ENCODE assay signal across 22 mouse cellular contexts in the genomic region with DNA sequence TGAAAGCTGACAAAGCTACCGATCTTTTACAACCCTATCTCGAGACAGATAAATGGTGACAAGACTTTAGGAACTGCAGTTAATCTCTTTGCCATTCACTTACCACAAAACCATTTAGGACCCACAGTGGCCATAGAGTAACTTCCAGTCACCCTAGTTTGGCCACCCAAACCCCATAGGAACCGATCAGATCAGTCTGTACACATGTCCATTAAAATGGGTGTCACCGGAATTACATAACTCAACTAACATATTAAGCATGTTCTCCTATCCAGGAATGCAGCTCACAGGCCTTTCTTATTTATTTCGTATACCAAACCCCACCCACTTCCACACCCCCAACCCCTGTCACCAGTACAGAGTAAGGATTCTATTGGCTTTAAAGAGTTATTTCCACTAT. TPM values are rescaled to one million over a fixed set of nuclear protein-coding genes. Genes with fewer than 3 reads are reported as not detected.
DNase-seq lines count a peak whose midpoint lies in the region; ATAC-seq and TF ChIP-seq lines count a peak whose summit lies in the region.
"Had no signal": no experiment of that assay in that cellular context is flagged by ENCODE, and none has a peak within 500 bp of the region (broad histone marks: within the 10 kb centered on the region; RNA-seq: fewer than 3 reads in every experiment).

No protein-coding gene starts in this region.

- H3K9me3 ChIP-seq in liver, embryonic 15.5 days (replicated peaks), result no peaks in the 10 kb centered on the region
- no peaks in the 10 kb centered on the region for H3K9me3 ChIP-seq in MEL (replicated peaks; ENCODE audit: insufficient read depth, low read length)
- H3K9me3 ChIP-seq in liver, postnatal 0 days (ENCODE audit: low read length), result no peaks in the 10 kb centered on the region
- H3K9me3 ChIP-seq: embryonic facial prominence, embryonic 10.5 days; embryonic facial prominence, embryonic 12.5 days; forebrain, embryonic 13.5 days; forebrain, embryonic 15.5 days had no signal

- TF ChIP-seq CTCF in MEL (IDR thresholded peaks at IDR 0.05 in 2 of 3, conservative IDR thresholded peaks at IDR 0.05 in 1 of 3; ENCODE audit: control insufficient read depth in 1 of 3, insufficient read depth in 1 of 3, low read depth in 2 of 3, low read length in 3 of 3, poor library complexity in 1 of 3, severe bottlenecking in 1 of 3), result no peak
- TF ChIP-seq CTCF in bone marrow, adult 2 months (IDR thresholded peaks at IDR 0.05; ENCODE audit: control insufficient read depth, insufficient read depth, low read length), result no peak
- no peak for TF ChIP-seq CTCF in liver, postnatal 0 days (IDR thresholded peaks at IDR 0.05; ENCODE audit: low read depth)

- no peak overlapping the region for H3K4me2 ChIP-seq in liver, embryonic 15.5 days
- no peak overlapping the region for H3K4me2 ChIP-seq in liver, postnatal 0 days (ENCODE audit: low read depth, low read length)
- H3K4me2 ChIP-seq: embryonic facial prominence, embryonic 12.5 days; forebrain, embryonic 13.5 days; forebrain, embryonic 15.5 days had no signal

- ATAC-seq in liver, embryonic 15.5 days (ENCODE audit: insufficient read depth), result no peak
- ATAC-seq in liver, postnatal 0 days, result no peak
- ATAC-seq: activated CD4-positive, CD25-positive, alpha-beta regulatory T cell, adult 4 months; forebrain, embryonic 13.5 days; forebrain, embryonic 15.5 days; forebrain, postnatal 0 days; Patski had no signal

- no peak overlapping the region for H3K9ac ChIP-seq in liver, embryonic 15.5 days
- H3K9ac ChIP-seq in MEL (ENCODE audit: control insufficient read depth, low read depth, low read length, poor library complexity, severe bottlenecking), result peak overlapping the region; percentile 57
- H3K9ac ChIP-seq in liver, postnatal 0 days (replicated peaks), result no peak overlapping the region
- H3K9ac ChIP-seq: embryonic facial prominence, embryonic 12.5 days; forebrain, embryonic 13.5 days; forebrain, embryonic 15.5 days; forebrain, postnatal 0 days had no signal

- DNase-seq in liver, result no peak
- peak; percentile 78 for DNase-seq in MEL (ENCODE audit: low read depth, low spot score)
- no peak for DNase-seq in liver, postnatal 0 days
- DNase-seq in heart, adult 11 months, result no peak
- no peak for DNase-seq in frontal cortex, postnatal 14 days (ENCODE audit: low spot score in 2 of 2)
- DNase-seq in right cerebral cortex, postnatal 10 days (ENCODE audit: low spot score in 2 of 2), result no peak
- DNase-seq: adrenal gland, adult 8-10 months; adrenal gland, postnatal 14 days; adrenal gland, postnatal 36 days; cerebellum, adult 11-12 months; cerebellum, adult 2 months; cerebellum, postnatal 10 days; cerebellum, postnatal 25 days; forebrain, postnatal 0 days had no signal

- H3K4me3 ChIP-seq in liver, embryonic 15.5 days (replicated peaks), result no peak overlapping the region
- H3K4me3 ChIP-seq in MEL (ENCODE audit: control insufficient read depth in 1 of 2, insufficient read depth in 1 of 2, low read depth in 2 of 2, low read length in 2 of 2), result peak overlapping the region; percentile 40 to 57
- no peak overlapping the region for H3K4me3 ChIP-seq in bone marrow, adult 2 months (replicated peaks; ENCODE audit: control insufficient read depth, low read depth, low read length)
- no peak overlapping the region for H3K4me3 ChIP-seq in liver, postnatal 0 days (ENCODE audit: low read depth, low read length)
- H3K4me3 ChIP-seq: embryonic facial prominence, embryonic 10.5 days; embryonic facial prominence, embryonic 12.5 days; forebrain, embryonic 13.5 days; forebrain, embryonic 15.5 days had no signal

- H3K4me1 ChIP-seq in liver, embryonic 15.5 days (replicated peaks), result peaks cover 12% of the 10 kb centered on the region
- H3K4me1 ChIP-seq in MEL (ENCODE audit: control insufficient read depth in 1 of 2, insufficient read depth in 2 of 2, low read length in 2 of 2), result peaks cover 0 to 9% of the 10 kb centered on the region in 2 experiments; a peak in 2 of 4 replicates
- H3K4me1 ChIP-seq in bone marrow, adult 2 months (ENCODE audit: control insufficient read depth, insufficient read depth, low read length), result peaks cover 5% of the 10 kb centered on the region; the same call in 1 of the 2 replicates
- H3K4me1 ChIP-seq in liver, postnatal 0 days (ENCODE audit: insufficient read depth), result peaks cover 14% of the 10 kb centered on the region

- peak overlapping the region; percentile 56 for H3K27ac ChIP-seq in liver, embryonic 15.5 days (replicated peaks)
- peak overlapping the region; percentile 93 for H3K27ac ChIP-seq in MEL (ENCODE audit: control insufficient read depth, low read depth, low read length)
- H3K27ac ChIP-seq in bone marrow, adult 2 months (ENCODE audit: control insufficient read depth, insufficient read depth, low read depth, low read length, poor library complexity), result peak overlapping the region; percentile 8; the same call in 1 of the 2 replicates
- peak overlapping the region; percentile 73 for H3K27ac ChIP-seq in liver, postnatal 0 days (ENCODE audit: low read depth)
- H3K27ac ChIP-seq: embryonic facial prominence, embryonic 10.5 days; embryonic facial prominence, embryonic 12.5 days; forebrain, embryonic 13.5 days; forebrain, embryonic 15.5 days had no signal

- H3K36me3 ChIP-seq in liver, embryonic 15.5 days (replicated peaks), result no peaks in the 10 kb centered on the region
- H3K36me3 ChIP-seq in MEL (ENCODE audit: control insufficient read depth in 1 of 2, insufficient read depth in 2 of 2, low read length in 2 of 2), result peaks cover 0 to 16% of the 10 kb centered on the region in 2 experiments; a peak in 3 of 4 replicates
- H3K36me3 ChIP-seq in liver, postnatal 0 days (replicated peaks; ENCODE audit: insufficient read depth, low read length), result peaks cover 3% of the 10 kb centered on the region; the same call in 1 of the 2 replicates

- TF ChIP-seq RAD21 in MEL (IDR thresholded peaks at IDR 0.05; ENCODE audit: low read depth, low read length), result no peak

- TF ChIP-seq EP300 in MEL (IDR thresholded peaks at IDR 0.05; ENCODE audit: low read depth in 1 of 2, low read length in 2 of 2), result peak in 1 of 2 experiments; percentile 3; a peak in 1 of 4 replicates
- no peak for TF ChIP-seq EP300 in liver, postnatal 0 days (IDR thresholded peaks at IDR 0.05; ENCODE audit: low read depth)

- WGBS in liver, embryonic 15.5 days (ENCODE audit: insufficient replicate concordance), result 39% methylated on average over 5 of the region's 5 CpGs
- WGBS in bone marrow, adult 2 months, result 40% methylated on average over 5 of the region's 5 CpGs
- 52% methylated on average over 5 of the region's 5 CpGs for WGBS in liver, postnatal 0 days (ENCODE audit: insufficient replicate concordance)

- no peak for TF ChIP-seq POLR2A in MEL (IDR thresholded peaks at IDR 0.05; ENCODE audit: control insufficient read depth in 1 of 2, insufficient read depth in 1 of 2, low read depth in 1 of 2, low read length in 2 of 2, poor library complexity in 1 of 2)
- TF ChIP-seq POLR2A in bone marrow, adult 2 months (IDR thresholded peaks at IDR 0.05; ENCODE audit: borderline replicate concordance, control insufficient read depth, low read depth, low read length), result no peak

- no peaks in the 10 kb centered on the region for H3K27me3 ChIP-seq in liver, embryonic 15.5 days
- no peaks in the 10 kb centered on the region for H3K27me3 ChIP-seq in MEL (ENCODE audit: control insufficient read depth in 1 of 2, insufficient read depth in 2 of 2, low read length in 2 of 2)
- H3K27me3 ChIP-seq in liver, postnatal 0 days (ENCODE audit: insufficient read depth, low read length), result no peaks in the 10 kb centered on the region
- H3K27me3 ChIP-seq: embryonic facial prominence, embryonic 12.5 days; forebrain, embryonic 13.5 days; forebrain, embryonic 15.5 days; Patski had no signal

- peaks cover 7% of the 10 kb centered on the region for H3K79me2 ChIP-seq in MEL (ENCODE audit: control insufficient read depth, insufficient read depth, low read length, poor library complexity)

TF ChIP-seq in MEL, 35 proteins besides CTCF, POLR2A, EP300 and RAD21 (continues in another document):
- TF ChIP-seq SIN3A (IDR thresholded peaks at IDR 0.05; ENCODE audit: low read length) (peak; percentile 56; the same call in 1 of the 2 replicates), MXI1 (IDR thresholded peaks at IDR 0.05; ENCODE audit: low read depth, low read length) (peak; percentile 54), TAL1 (IDR thresholded peaks at IDR 0.05; ENCODE audit: low read length) (no peak), GABPA (IDR thresholded peaks at IDR 0.05; ENCODE audit: low read depth, low read length) (no peak), GATA1 (IDR thresholded peaks at IDR 0.05; ENCODE audit: low read depth, low read length) (no peak; the same call in 1 of the 2 replicates), E2F4 (IDR thresholded peaks at IDR 0.05; ENCODE audit: borderline replicate concordance, low read depth, low read length) (no peak), ETS1 (IDR thresholded peaks at IDR 0.05; ENCODE audit: low read depth, low read length) (0 out of 2 replicates have a peak, but pooled peaks have one; percentile 15), ZNF384 (IDR thresholded peaks at IDR 0.05; ENCODE audit: low read depth, low read length) (no peak), KAT2A (conservative IDR thresholded peaks at IDR 0.05; ENCODE audit: low read depth, low read length) (no peak), CHD2 (IDR thresholded peaks at IDR 0.05; ENCODE audit: low read length) (no peak), HCFC1 (IDR thresholded peaks at IDR 0.05; ENCODE audit: low read depth, low read length) (peak; percentile 9; the same call in 1 of the 2 replicates), TCF12 (IDR thresholded peaks at IDR 0.05; ENCODE audit: low read depth, low read length) (no peak), TBP (IDR thresholded peaks at IDR 0.05; ENCODE audit: low read depth, low read length) (0 out of 2 replicates have a peak, but pooled peaks have one; percentile 8)

RNA-seq across cellular contexts. Expression of a gene that starts 1.8 kb away (rescaled TPM):
- 12.6 and 14.3 TPM in 2 replicates for polyA plus RNA-seq in liver, embryonic 15.5 days (2015; fragmentation: Nextera tagmentation; extraction: Ambion mirVana)
- total RNA-seq in MEL (2012; rRNA removed), result 6.1 and 7.0 TPM in 2 replicates
- polyA plus RNA-seq in MEL (2012; ENCODE audit: insufficient read depth in 1 of 2, insufficient read length in 2 of 2, low read depth in 1 of 2, low replicate concordance in 2 of 2, missing spikeins in 1 of 2), result 10 to 100 TPM in 1 of 2 experiments, not detected in 1; 19.7 TPM
- 13.4 and 34.0 TPM in 2 replicates for polyA plus RNA-seq in bone marrow, adult 2 months (2011; ENCODE audit: insufficient read depth, insufficient read length, low replicate concordance, missing spikeins)
- polyA plus RNA-seq in liver, postnatal 0 days (2015; fragmentation: Nextera tagmentation; extraction: Ambion mirVana), result 9.0 and 9.9 TPM in 2 replicates

RNA-seq across cellular contexts. Expression of a gene that starts 24.6 kb away (rescaled TPM):
- polyA plus RNA-seq in liver, embryonic 15.5 days (2015; fragmentation: Nextera tagmentation; extraction: Ambion mirVana), result 2.7 and 2.9 TPM in 2 replicates
- 7.8 and 8.1 TPM in 2 replicates for total RNA-seq in MEL (2012; rRNA removed)
- 1 to 10 TPM in 1 of 2 experiments, not detected in 1; 8.5 TPM for polyA plus RNA-seq in MEL (2012; ENCODE audit: insufficient read depth in 1 of 2, insufficient read length in 2 of 2, low read depth in 1 of 2, low replicate concordance in 2 of 2, missing spikeins in 1 of 2)
- 2.3 and 4.2 TPM in 2 replicates for polyA plus RNA-seq in bone marrow, adult 2 months (2011; ENCODE audit: insufficient read depth, insufficient read length, low replicate concordance, missing spikeins)
- 2.1 and 2.2 TPM in 2 replicates for polyA plus RNA-seq in liver, postnatal 0 days (2015; fragmentation: Nextera tagmentation; extraction: Ambion mirVana)

Comparison
In these comparisons a context has a peak if more than half of its experiments do, and no peak if none do; other contexts are left out.
1. H3K27ac ChIP-seq: peak in every context shown above with its lines; median percentile 93 in MEL; 73 in liver, postnatal 0 days; 56 in liver, embryonic 15.5 days; 8 in bone marrow, adult 2 months.
2. H3K4me3 ChIP-seq: peak in MEL (2 of 2); none in liver, embryonic 15.5 days (single experiment), bone marrow, adult 2 months (single experiment) and liver, postnatal 0 days (single experiment).